Mouse (Mus musculus): ENCODE data around the gene Pax5. TPM values are rescaled to one million over a fixed set of nuclear protein-coding genes. Genes with fewer than 3 reads are reported as not detected.

Pax5 gene
- polyA plus RNA-seq, 1 experiment from 2014 or later, result 0.26 TPM

DNA sequence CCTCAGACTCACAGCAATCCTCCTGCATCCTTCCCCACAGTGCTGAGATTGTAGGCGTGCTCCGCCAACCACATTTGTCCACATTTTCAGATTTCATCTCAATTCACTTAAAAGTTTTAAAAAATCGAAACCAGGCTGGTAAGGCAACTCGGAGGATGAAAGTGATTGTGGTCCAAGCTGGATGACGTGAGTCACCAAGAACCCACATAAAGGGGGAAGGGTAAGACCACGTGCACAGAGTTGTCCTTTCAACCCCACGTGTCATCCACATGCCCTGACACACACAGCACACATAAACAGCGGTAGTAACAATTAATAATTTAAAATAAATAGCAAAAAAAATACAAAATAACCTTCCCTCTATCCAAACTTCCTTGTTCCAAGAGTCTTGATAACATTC, 35.3 kb downstream of the Pax5 start:
- no peak overlapping the region for H3K4me2 ChIP-seq
- 0 out of 2 replicates have a peak, but pooled peaks cover 5% of the 10 kb centered on the region for H3K27me3 ChIP-seq
- H3K27ac ChIP-seq (replicated peaks), result no peak overlapping the region
- WGBS (ENCODE audit: insufficient replicate concordance), result 55% methylated on average over 8 of the region's 8 CpGs
- H3K4me3 ChIP-seq (replicated peaks), result no peak overlapping the region
- no peaks in the 10 kb centered on the region for H3K9me3 ChIP-seq (replicated peaks)
- ATAC-seq (ENCODE audit: insufficient read depth), result no peak
- no peak overlapping the region for H3K9ac ChIP-seq
- H3K4me1 ChIP-seq (replicated peaks), result no peaks in the 10 kb centered on the region
- H3K36me3 ChIP-seq (replicated peaks), result no peaks in the 10 kb centered on the region

DNA sequence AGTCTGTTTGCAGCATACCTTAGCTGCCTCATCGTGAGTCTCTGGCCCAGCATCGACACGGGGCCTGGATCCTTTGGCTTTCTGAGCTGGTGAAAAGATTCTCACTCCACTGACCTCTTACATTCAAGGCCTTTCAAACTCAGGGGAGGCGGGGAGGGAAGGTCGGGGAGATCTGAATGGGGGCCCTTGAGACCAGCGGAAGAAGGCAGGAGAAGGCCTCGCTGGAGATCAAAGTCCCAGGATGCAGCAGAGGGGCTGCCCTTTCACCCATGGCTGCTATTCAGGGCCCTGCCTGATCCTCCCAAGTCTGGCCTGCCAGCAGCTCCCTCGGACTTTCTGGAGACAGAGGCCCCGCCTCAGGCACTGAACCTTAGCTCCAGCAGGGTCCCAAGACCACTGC, 36.6 kb downstream of the Pax5 start:
- Histone ChIP-seq H3K4me2 (no peak overlapping the region), H3K27me3 (0 out of 2 replicates have a peak, but pooled peaks cover 5% of the 10 kb centered on the region), H3K27ac (replicated peaks) (no peak overlapping the region), H3K4me3 (replicated peaks) (no peak overlapping the region), H3K36me3 (replicated peaks) (no peaks in the 10 kb centered on the region), H3K9me3 (replicated peaks) (no peaks in the 10 kb centered on the region), H3K9ac (no peak overlapping the region), H3K4me1 (replicated peaks) (no peaks in the 10 kb centered on the region)
- 51% methylated on average over 9 of the region's 9 CpGs for WGBS (ENCODE audit: insufficient replicate concordance)
- no peak for ATAC-seq (ENCODE audit: insufficient read depth)

DNA sequence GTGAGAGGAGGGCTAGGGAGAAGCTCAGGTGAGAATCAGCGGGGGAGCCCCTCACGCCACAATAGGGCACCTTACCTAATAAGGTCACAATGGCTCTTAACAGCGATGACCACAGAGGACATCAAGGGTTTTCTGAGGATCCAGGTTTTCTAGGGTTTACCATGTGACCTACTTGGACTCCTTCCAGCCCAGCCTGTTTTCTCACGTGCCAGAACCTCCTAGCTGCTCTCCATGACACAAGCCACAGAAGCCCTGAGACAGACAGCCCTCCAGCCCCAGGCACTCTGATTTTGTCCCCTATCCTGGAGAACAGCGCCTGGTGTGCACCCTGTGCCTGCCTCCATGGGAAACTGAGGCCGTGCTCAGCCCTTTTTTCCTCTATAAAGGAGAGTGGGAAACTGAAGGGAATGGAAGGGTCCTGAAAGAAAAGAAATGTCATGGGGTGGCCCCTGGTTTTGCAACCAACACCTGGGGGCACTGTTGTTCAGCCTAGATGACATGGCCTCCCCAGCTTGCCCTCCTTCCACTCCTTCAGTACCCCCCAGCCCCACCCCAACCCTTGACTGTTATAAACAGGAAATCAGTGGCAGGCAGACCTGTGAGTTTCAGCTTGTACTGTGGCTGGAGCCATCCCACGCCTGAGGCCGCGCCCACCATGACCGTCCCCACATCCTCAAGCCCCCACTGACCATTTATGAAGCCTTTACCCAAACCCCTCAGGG, 37.9 kb downstream of the Pax5 start:
- Histone ChIP-seq H3K9ac (no peak overlapping the region), H3K4me1 (replicated peaks) (no peaks in the 10 kb centered on the region), H3K4me2 (no peak overlapping the region), H3K36me3 (replicated peaks) (no peaks in the 10 kb centered on the region), H3K9me3 (replicated peaks) (no peaks in the 10 kb centered on the region), H3K4me3 (replicated peaks) (no peak overlapping the region), H3K27me3 (peaks cover 5% of the 10 kb centered on the region; the same call in 1 of the 2 replicates), H3K27ac (replicated peaks) (no peak overlapping the region)
- WGBS (ENCODE audit: insufficient replicate concordance), result 34% methylated on average over 10 of the region's 10 CpGs
- no peak for ATAC-seq (ENCODE audit: insufficient read depth)

GRCm38 (mm10) chr4:44671486-44671885, 38.8 kb downstream of the Pax5 start:
- WGBS (ENCODE audit: insufficient replicate concordance), result 62% methylated on average over 3 of the region's 3 CpGs

GRCm38 (mm10) chr4:44671035-44671434, 39.3 kb downstream of the Pax5 start:
- WGBS (ENCODE audit: insufficient replicate concordance), result 35% methylated on average over 2 of the region's 2 CpGs

More at GRCm38 (mm10) chr4:44671486-44671885, 38.8 kb downstream of the Pax5 start:
- no peaks in the 10 kb centered on the region for H3K4me1 ChIP-seq (replicated peaks)
- no peak overlapping the region for H3K4me3 ChIP-seq (replicated peaks)
- H3K27me3 ChIP-seq, result peaks cover 11% of the 10 kb centered on the region
- no peak overlapping the region for H3K9ac ChIP-seq
- no peak overlapping the region for H3K4me2 ChIP-seq
- no peak overlapping the region for H3K27ac ChIP-seq (replicated peaks)
- H3K36me3 ChIP-seq (replicated peaks), result no peaks in the 10 kb centered on the region
- ATAC-seq (ENCODE audit: insufficient read depth), result no peak
- H3K9me3 ChIP-seq (replicated peaks), result no peaks in the 10 kb centered on the region

GRCm38 (mm10) chr4:44670380-44670779, 39.9 kb downstream of the Pax5 start:
- no peaks in the 10 kb centered on the region for H3K9me3 ChIP-seq (replicated peaks)
- 73% methylated on average over 4 of the region's 4 CpGs for WGBS (ENCODE audit: insufficient replicate concordance)
- no peaks in the 10 kb centered on the region for H3K4me1 ChIP-seq (replicated peaks)
- no peak for ATAC-seq (ENCODE audit: insufficient read depth)
- no peak overlapping the region for H3K9ac ChIP-seq
- H3K27me3 ChIP-seq, result peaks cover 22% of the 10 kb centered on the region
- H3K27ac ChIP-seq (replicated peaks), result no peak overlapping the region
- H3K36me3 ChIP-seq (replicated peaks), result no peaks in the 10 kb centered on the region
- no peak overlapping the region for H3K4me2 ChIP-seq
- no peak overlapping the region for H3K4me3 ChIP-seq (replicated peaks)

More at GRCm38 (mm10) chr4:44671035-44671434, 39.3 kb downstream of the Pax5 start:
- Histone ChIP-seq H3K4me3 (replicated peaks) (no peak overlapping the region), H3K27ac (replicated peaks) (no peak overlapping the region), H3K9me3 (replicated peaks) (no peaks in the 10 kb centered on the region), H3K9ac (no peak overlapping the region), H3K36me3 (replicated peaks) (no peaks in the 10 kb centered on the region), H3K27me3 (peaks cover 16% of the 10 kb centered on the region), H3K4me2 (no peak overlapping the region), H3K4me1 (replicated peaks) (no peaks in the 10 kb centered on the region)
- no peak for ATAC-seq (ENCODE audit: insufficient read depth)

GRCm38 (mm10) chr4:44669485-44670181, 40.7 kb downstream of the Pax5 start:
- WGBS (ENCODE audit: insufficient replicate concordance), result 65% methylated on average over 7 of the region's 7 CpGs
- no peaks in the 10 kb centered on the region for H3K4me1 ChIP-seq (replicated peaks)
- peaks cover 30% of the 10 kb centered on the region for H3K27me3 ChIP-seq
- no peak overlapping the region for H3K4me3 ChIP-seq (replicated peaks)
- no peaks in the 10 kb centered on the region for H3K36me3 ChIP-seq (replicated peaks)
- H3K27ac ChIP-seq (replicated peaks), result no peak overlapping the region
- H3K9me3 ChIP-seq (replicated peaks), result no peaks in the 10 kb centered on the region
- no peak overlapping the region for H3K4me2 ChIP-seq
- ATAC-seq (ENCODE audit: insufficient read depth), result no peak
- no peak overlapping the region for H3K9ac ChIP-seq

- no peak overlapping the region for H3K4me2 ChIP-seq
- H3K9me3 ChIP-seq (replicated peaks), result no peaks in the 10 kb centered on the region
- no peak overlapping the region for H3K4me3 ChIP-seq (replicated peaks)
- peaks cover 40% of the 10 kb centered on the region for H3K27me3 ChIP-seq
- H3K9ac ChIP-seq, result no peak overlapping the region
- no peak overlapping the region for H3K27ac ChIP-seq (replicated peaks)
- WGBS (ENCODE audit: insufficient replicate concordance), result 53% methylated on average over 6 of the region's 6 CpGs
- no peaks in the 10 kb centered on the region for H3K4me1 ChIP-seq (replicated peaks)
- ATAC-seq (ENCODE audit: insufficient read depth), result no peak
- no peaks in the 10 kb centered on the region for H3K36me3 ChIP-seq (replicated peaks)
Measured at GRCm38 (mm10) chr4:44668574-44668973, 41.7 kb downstream of the Pax5 start.

DNA sequence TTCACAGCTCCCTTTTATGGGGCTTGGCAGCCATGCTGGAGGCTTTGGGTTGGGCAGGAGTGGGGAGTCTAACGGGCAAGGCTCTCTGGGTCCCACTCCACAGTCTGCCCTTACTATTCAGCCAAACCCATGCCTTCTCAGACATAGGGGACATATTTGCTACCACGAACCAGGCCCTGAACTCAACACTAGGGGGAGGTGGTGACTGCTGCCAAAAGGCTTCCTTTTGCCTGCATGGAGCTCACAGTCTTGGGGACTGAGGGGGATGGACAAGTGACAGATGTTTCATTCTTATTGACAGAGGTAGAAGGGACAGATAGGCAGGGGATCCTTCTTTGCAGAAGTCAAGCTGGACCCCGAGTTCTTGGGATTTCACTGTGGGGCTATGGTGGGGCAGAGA, 42.1 kb downstream of the Pax5 start:
- WGBS (ENCODE audit: insufficient replicate concordance), result 41% methylated on average over 3 of the region's 3 CpGs
- Histone ChIP-seq H3K4me3 (replicated peaks) (no peak overlapping the region), H3K9me3 (replicated peaks) (no peaks in the 10 kb centered on the region), H3K9ac (no peak overlapping the region), H3K4me2 (no peak overlapping the region), H3K36me3 (replicated peaks) (no peaks in the 10 kb centered on the region), H3K4me1 (replicated peaks) (no peaks in the 10 kb centered on the region), H3K27ac (replicated peaks) (no peak overlapping the region), H3K27me3 (peaks cover 44% of the 10 kb centered on the region)
- no peak for ATAC-seq (ENCODE audit: insufficient read depth)

DNA sequence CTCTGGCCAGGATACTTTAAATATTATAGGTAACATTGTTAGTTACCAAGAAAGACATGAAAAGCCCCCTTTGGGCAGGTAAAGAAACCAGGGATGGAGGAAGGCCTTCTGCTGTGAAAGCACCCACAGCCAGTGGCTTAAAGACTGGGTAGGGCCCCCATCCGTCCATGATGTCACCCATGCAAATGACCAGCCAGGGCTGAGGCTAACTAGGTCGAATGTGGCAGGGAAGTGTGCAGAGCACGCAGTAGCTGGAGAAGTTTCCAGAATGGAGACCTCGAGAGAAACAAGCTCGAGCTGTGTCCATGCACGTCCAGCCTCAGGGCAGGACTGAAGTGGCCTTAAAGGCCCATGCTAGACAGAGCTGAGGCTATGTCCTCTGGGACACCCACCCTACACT, 42.9 kb downstream of the Pax5 start:
- Histone ChIP-seq H3K9ac (no peak overlapping the region), H3K4me3 (replicated peaks) (no peak overlapping the region), H3K4me1 (replicated peaks) (no peaks in the 10 kb centered on the region), H3K4me2 (no peak overlapping the region), H3K36me3 (replicated peaks) (no peaks in the 10 kb centered on the region), H3K27me3 (peaks cover 52% of the 10 kb centered on the region), H3K27ac (replicated peaks) (no peak overlapping the region), H3K9me3 (replicated peaks) (no peaks in the 10 kb centered on the region)
- ATAC-seq (ENCODE audit: insufficient read depth), result no peak
- 48% methylated on average over 6 of the region's 6 CpGs for WGBS (ENCODE audit: insufficient replicate concordance)

GRCm38 (mm10) chr4:44664767-44665056, 45.6 kb downstream of the Pax5 start:
- H3K9me3 ChIP-seq (replicated peaks), result no peaks in the 10 kb centered on the region
- H3K27me3 ChIP-seq, result peaks cover 66% of the 10 kb centered on the region
- ATAC-seq (ENCODE audit: insufficient read depth), result no peak
- H3K4me2 ChIP-seq, result peak overlapping the region; percentile 56; the same call in 1 of the 2 replicates
- H3K27ac ChIP-seq (replicated peaks), result no peak overlapping the region
- WGBS (ENCODE audit: insufficient replicate concordance), result 21% methylated on average over 6 of the region's 6 CpGs
- H3K4me3 ChIP-seq (replicated peaks), result peak overlapping the region; percentile 28; the same call in 1 of the 2 replicates
- H3K9ac ChIP-seq, result no peak overlapping the region
- H3K36me3 ChIP-seq (replicated peaks), result no peaks in the 10 kb centered on the region
- no peaks in the 10 kb centered on the region for H3K4me1 ChIP-seq (replicated peaks)

Measured in liver, embryonic 15.5 days (tissue).